In genomic region chr6:53572456-53572855, GRCm38 (mm10) we compare ENCODE assay signal across 8 mouse cellular contexts.
DNase-seq lines count a peak whose midpoint lies in the region; ATAC-seq and TF ChIP-seq lines count a peak whose summit lies in the region.

No protein-coding gene starts in this region.

- DNase-seq in lung, postnatal 4 days = no peak
- peak; percentile 58 to 59 for DNase-seq in heart, adult 2 months
- no peak for DNase-seq in urinary bladder, adult 18-20 months (ENCODE audit: low spot score in 2 of 2)
- no peak for DNase-seq in spleen, postnatal 4 days (ENCODE audit: low spot score in 2 of 2)
- DNase-seq in c-Kit-positive CD71-positive TER-119-positive erythroid progenitor cells, embryonic 14.5 days (ENCODE audit: low spot score) = no peak

- no peaks in the 10 kb centered on the region for H3K79me2 ChIP-seq in heart, adult 2 months (replicated peaks; ENCODE audit: control insufficient read depth, insufficient read depth, low read length)

- H3K27me3 ChIP-seq in lung, embryonic 15.5 days = no peaks in the 10 kb centered on the region
- H3K27me3 ChIP-seq in heart, adult 2 months (ENCODE audit: control insufficient read depth, insufficient read depth, low read length) = no peaks in the 10 kb centered on the region
- H3K27me3 ChIP-seq in limb, embryonic 12.5 days = no peaks in the 10 kb centered on the region
- no peaks in the 10 kb centered on the region for H3K27me3 ChIP-seq in stomach, embryonic 16.5 days (ENCODE audit: control insufficient read depth, insufficient read depth, low read length)

- TF ChIP-seq EP300 in heart, adult 2 months (IDR thresholded peaks at IDR 0.05; ENCODE audit: insufficient read depth, low read depth, low read length) = no peak

- no peak for TF ChIP-seq POLR2A in heart, adult 2 months (IDR thresholded peaks at IDR 0.05; ENCODE audit: insufficient read depth, low read depth, low read length)

- intact Hi-C loops in heart, adult 2 months (cut with DNase I) = loop anchor here (5.0 kb wide), 3 partner anchors 65 to 285 kb away; partner anchors contain the start of gene Creb5

- no peak overlapping the region for H3K4me3 ChIP-seq in lung, embryonic 15.5 days
- H3K4me3 ChIP-seq in heart, adult 2 months = no peak overlapping the region
- H3K4me3 ChIP-seq in limb, embryonic 12.5 days (replicated peaks) = 0 out of 2 replicates have a peak overlapping the region, but pooled peaks have one; percentile 41
- H3K4me3 ChIP-seq in stomach, embryonic 16.5 days (replicated peaks; ENCODE audit: low read length) = no peak overlapping the region

- H3K27ac ChIP-seq in lung, embryonic 15.5 days = peak overlapping the region; percentile 86; the same call in 1 of the 2 replicates
- H3K27ac ChIP-seq in heart, adult 2 months = peak overlapping the region; percentile 82
- H3K27ac ChIP-seq in limb, embryonic 12.5 days = peak overlapping the region; percentile 95
- H3K27ac ChIP-seq in stomach, embryonic 16.5 days (ENCODE audit: low read length) = peak overlapping the region; percentile 88

- no peaks in the 10 kb centered on the region for H3K36me3 ChIP-seq in lung, embryonic 15.5 days
- H3K36me3 ChIP-seq in heart, adult 2 months (ENCODE audit: control insufficient read depth, insufficient read depth, low read length) = no peaks in the 10 kb centered on the region
- no peaks in the 10 kb centered on the region for H3K36me3 ChIP-seq in limb, embryonic 12.5 days
- H3K36me3 ChIP-seq in stomach, embryonic 16.5 days (ENCODE audit: control insufficient read depth, insufficient read depth, low read length) = no peaks in the 10 kb centered on the region

- TF ChIP-seq CTCF in heart, adult 2 months (IDR thresholded peaks at IDR 0.05) = no peak

- no peak for ATAC-seq in lung, embryonic 15.5 days (ENCODE audit: borderline replicate concordance, extremely low read depth, low FRiP score, low TSS enrichment)
- no peak for ATAC-seq in limb, embryonic 12.5 days (ENCODE audit: insufficient number of reproducible peaks, insufficient read depth, low FRiP score, low TSS enrichment, low read depth)
- no peak for ATAC-seq in stomach, embryonic 16.5 days (ENCODE audit: insufficient read depth, low FRiP score)

- peaks cover 35% of the 10 kb centered on the region for H3K4me1 ChIP-seq in lung, embryonic 15.5 days
- peaks cover 10% of the 10 kb centered on the region for H3K4me1 ChIP-seq in heart, adult 2 months (ENCODE audit: control insufficient read depth, insufficient read depth, low read length)
- peaks cover 67% of the 10 kb centered on the region for H3K4me1 ChIP-seq in limb, embryonic 12.5 days (replicated peaks)
- peaks cover 12% of the 10 kb centered on the region for H3K4me1 ChIP-seq in stomach, embryonic 16.5 days (ENCODE audit: control insufficient read depth, insufficient read depth, low read length)

- H3K9me3 ChIP-seq in lung, embryonic 15.5 days = no peaks in the 10 kb centered on the region
- no peaks in the 10 kb centered on the region for H3K9me3 ChIP-seq in limb, embryonic 12.5 days
- no peaks in the 10 kb centered on the region for H3K9me3 ChIP-seq in stomach, embryonic 16.5 days (replicated peaks; ENCODE audit: control insufficient read depth, low read length)

- WGBS in lung, embryonic 15.5 days = 54% methylated on average over 4 of the region's 4 CpGs
- WGBS in heart, adult 2 months = 34% methylated on average over 4 of the region's 4 CpGs
- 66% methylated on average over 4 of the region's 4 CpGs for WGBS in limb, embryonic 12.5 days
- WGBS in stomach, embryonic 16.5 days = 78% methylated on average over 4 of the region's 4 CpGs

- no peak overlapping the region for H3K9ac ChIP-seq in lung, embryonic 15.5 days
- H3K9ac ChIP-seq in heart, adult 2 months (ENCODE audit: low read depth, low read length) = no peak overlapping the region
- no peak overlapping the region for H3K9ac ChIP-seq in limb, embryonic 12.5 days (replicated peaks)
- 0 out of 2 replicates have a peak overlapping the region, but pooled peaks have one; percentile 13 for H3K9ac ChIP-seq in stomach, embryonic 16.5 days (ENCODE audit: low read length)

- peak overlapping the region; percentile 75; the same call in 1 of the 2 replicates for H3K4me2 ChIP-seq in lung, embryonic 15.5 days
- H3K4me2 ChIP-seq in limb, embryonic 12.5 days = peak overlapping the region; percentile 60
- peak overlapping the region; percentile 58 for H3K4me2 ChIP-seq in stomach, embryonic 16.5 days (ENCODE audit: low read depth, low read length)

Comparison
In these comparisons a context has a peak if more than half of its experiments do, and no peak if none do; other contexts are left out.
1. DNase-seq: peak in heart, adult 2 months (2 of 2); none in lung, postnatal 4 days (0 of 2), urinary bladder, adult 18-20 months (0 of 2), spleen, postnatal 4 days (0 of 2) and c-Kit-positive CD71-positive TER-119-positive erythroid progenitor cells, embryonic 14.5 days (single experiment).
2. Peak in every context shown above with its lines, with median percentiles within 50 percentile points of each other: H3K27ac ChIP-seq and H3K4me2 ChIP-seq.